ENCODE assay signal across 17 mouse cellular contexts in the genomic region with DNA sequence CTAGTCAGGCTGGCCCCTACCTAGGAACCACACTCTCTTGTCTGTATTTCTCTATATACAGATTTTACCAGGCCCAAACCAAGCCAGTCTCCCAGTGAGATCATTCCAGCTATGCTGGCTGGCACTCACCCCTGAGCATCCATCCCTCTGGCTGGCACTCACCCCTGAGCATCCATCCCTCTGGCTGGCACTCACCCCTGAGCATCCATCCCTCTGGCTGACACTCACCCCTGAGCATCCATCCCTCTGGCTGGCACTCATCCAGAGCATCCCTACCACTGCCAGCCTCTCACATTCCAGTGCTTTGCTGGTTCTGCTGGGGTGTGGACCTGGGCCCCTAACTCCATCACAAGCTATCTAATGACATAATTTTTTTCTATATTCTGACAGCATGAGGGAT. TPM values are rescaled to one million over a fixed set of nuclear protein-coding genes. Genes with fewer than 3 reads are reported as not detected.
DNase-seq lines count a peak whose midpoint lies in the region; ATAC-seq and TF ChIP-seq lines count a peak whose summit lies in the region.
"Had no signal": no experiment of that assay in that cellular context is flagged by ENCODE, and none has a peak within 500 bp of the region (broad histone marks: within the 10 kb centered on the region; RNA-seq: fewer than 3 reads in every experiment).

No protein-coding gene starts in this region.

- H3K27ac ChIP-seq in neural tube, embryonic 13.5 days (replicated peaks): 0 out of 2 replicates have a peak overlapping the region, but pooled peaks have one; percentile 23
- no peak overlapping the region for H3K27ac ChIP-seq in testis, adult 2 months (ENCODE audit: control insufficient read depth, insufficient read depth, low read depth, low read length)
- H3K27ac ChIP-seq: embryonic facial prominence, embryonic 12.5 days; heart, embryonic 13.5 days; hindbrain, embryonic 12.5 days; intestine, embryonic 15.5 days had no signal

- no peaks in the 10 kb centered on the region for H3K36me3 ChIP-seq in neural tube, embryonic 13.5 days
- H3K36me3 ChIP-seq in testis, adult 2 months (ENCODE audit: control insufficient read depth, insufficient read depth, low read length): no peaks in the 10 kb centered on the region
- H3K36me3 ChIP-seq: embryonic facial prominence, embryonic 12.5 days; heart, embryonic 13.5 days; hindbrain, embryonic 12.5 days; intestine, embryonic 15.5 days had no signal

- peak; percentile 37; the same call in 1 of the 2 replicates for ATAC-seq in neural tube, embryonic 13.5 days (ENCODE audit: low read depth)
- ATAC-seq: intestine, embryonic 15.5 days had no signal

- no peaks in the 10 kb centered on the region for H3K27me3 ChIP-seq in neural tube, embryonic 13.5 days
- no peaks in the 10 kb centered on the region for H3K27me3 ChIP-seq in testis, adult 2 months (ENCODE audit: control insufficient read depth, insufficient read depth, low read length)
- H3K27me3 ChIP-seq: embryonic facial prominence, embryonic 12.5 days; hindbrain, embryonic 12.5 days; intestine, embryonic 15.5 days had no signal

- H3K4me1 ChIP-seq in neural tube, embryonic 13.5 days (replicated peaks): peaks cover 19% of the 10 kb centered on the region
- H3K4me1 ChIP-seq in testis, adult 2 months (ENCODE audit: control insufficient read depth, insufficient read depth, low read length): no peaks in the 10 kb centered on the region
- H3K4me1 ChIP-seq: embryonic facial prominence, embryonic 12.5 days; hindbrain, embryonic 12.5 days; intestine, embryonic 15.5 days had no signal

- H3K9ac ChIP-seq in neural tube, embryonic 13.5 days: no peak overlapping the region
- H3K9ac ChIP-seq: embryonic facial prominence, embryonic 12.5 days; forebrain, postnatal 0 days; heart, embryonic 13.5 days; hindbrain, embryonic 12.5 days; intestine, embryonic 15.5 days had no signal

- H3K4me2 ChIP-seq in neural tube, embryonic 13.5 days: no peak overlapping the region
- H3K4me2 ChIP-seq: embryonic facial prominence, embryonic 12.5 days; heart, embryonic 13.5 days; hindbrain, embryonic 12.5 days; intestine, embryonic 15.5 days had no signal

- no peak overlapping the region for H3K4me3 ChIP-seq in neural tube, embryonic 13.5 days
- peak overlapping the region; percentile 32; the same call in 1 of the 2 replicates for H3K4me3 ChIP-seq in testis, adult 2 months (ENCODE audit: control insufficient read depth, low read depth, low read length)
- H3K4me3 ChIP-seq: embryonic facial prominence, embryonic 12.5 days; heart, embryonic 13.5 days; hindbrain, embryonic 12.5 days; intestine, embryonic 15.5 days had no signal

- intact Hi-C loops in heart, postnatal 14 days (cut with DNase I): no loop called here

- H3K9me3 ChIP-seq in neural tube, embryonic 13.5 days: no peaks in the 10 kb centered on the region
- H3K9me3 ChIP-seq: embryonic facial prominence, embryonic 12.5 days; heart, embryonic 13.5 days; hindbrain, embryonic 12.5 days; intestine, embryonic 15.5 days had no signal

- TF ChIP-seq POLR2A in testis, adult 2 months (IDR thresholded peaks at IDR 0.05; ENCODE audit: control insufficient read depth, low read depth, low read length): no peak

- TF ChIP-seq CTCF in testis, adult 2 months (IDR thresholded peaks at IDR 0.05; ENCODE audit: control insufficient read depth, insufficient read depth, insufficient replicate concordance, low read depth, low read length): no peak

- DNase-seq in cerebellum, postnatal 14 days: peak; percentile 55 to 65
- no peak for DNase-seq in cerebellum, adult 8-10 months
- DNase-seq in heart, adult 11 months: peak; percentile 78
- DNase-seq in heart, postnatal 14 days: no peak
- DNase-seq in neural tube, embryonic 10.5 days (ENCODE audit: extremely low spot score, low spot score): no peak
- DNase-seq in testis, postnatal 10 days (ENCODE audit: low spot score): no peak
- DNase-seq: adrenal gland, postnatal 10 days; cerebellum, adult 18-20 months; gastrocnemius, postnatal 14 days; heart, postnatal 4 days had no signal

RNA-seq across cellular contexts. Expression of a gene that starts 8.2 kb away (rescaled TPM):
- total RNA-seq in heart, postnatal 14 days (2021): 10 to 100 TPM; 17.3 to 17.8 TPM
- 33.0 and 34.0 TPM in 2 replicates for polyA plus RNA-seq in neural tube, embryonic 13.5 days (2015; fragmentation: Nextera tagmentation; extraction: Ambion mirVana)
- 19.6 and 27.2 TPM in 2 replicates for polyA plus RNA-seq in testis, adult 2 months (2012; rRNA removed)

RNA-seq across cellular contexts. Expression of a gene that starts 34.0 kb away (rescaled TPM):
- 100 to 1,000 TPM; 103 TPM for total RNA-seq in heart, postnatal 14 days (2021)
- 6.9 and 8.7 TPM in 2 replicates for polyA plus RNA-seq in neural tube, embryonic 13.5 days (2015; fragmentation: Nextera tagmentation; extraction: Ambion mirVana)
- polyA plus RNA-seq in testis, adult 2 months (2012; rRNA removed): 5.1 and 6.1 TPM in 2 replicates

Comparison
In these comparisons a context has a peak if more than half of its experiments do, and no peak if none do; other contexts are left out.
1. DNase-seq: peak in cerebellum, postnatal 14 days (2 of 2) and heart, adult 11 months (single experiment); none in cerebellum, adult 8-10 months (single experiment), heart, postnatal 14 days (0 of 2), neural tube, embryonic 10.5 days (single experiment) and testis, postnatal 10 days (single experiment).